Mouse (Mus musculus) cortical plate, adult 2 months (tissue): Measurements from ENCODE around the gene Fancd2os.

Source experiments
- CTCF ChIP-seq: fragments of 200-500 bp; IDR thresholded peaks from 2 replicates; pipeline ENCODE4 v1.5.1; 2011; ENCODE audit warnings: mild to moderate bottlenecking, control low read depth, low read length; ENCODE audit not compliant: insufficient read depth; ENCODE audit errors: extremely low read depth
- POLR2A ChIP-seq: fragments of 200-500 bp; IDR thresholded peaks from 2 replicates; pipeline ENCODE4 v1.6.1; 2011; ENCODE audit warnings: mild to moderate bottlenecking, low read length, control low read depth; ENCODE audit not compliant: insufficient read depth; ENCODE audit errors: extremely low read depth

DNA sequence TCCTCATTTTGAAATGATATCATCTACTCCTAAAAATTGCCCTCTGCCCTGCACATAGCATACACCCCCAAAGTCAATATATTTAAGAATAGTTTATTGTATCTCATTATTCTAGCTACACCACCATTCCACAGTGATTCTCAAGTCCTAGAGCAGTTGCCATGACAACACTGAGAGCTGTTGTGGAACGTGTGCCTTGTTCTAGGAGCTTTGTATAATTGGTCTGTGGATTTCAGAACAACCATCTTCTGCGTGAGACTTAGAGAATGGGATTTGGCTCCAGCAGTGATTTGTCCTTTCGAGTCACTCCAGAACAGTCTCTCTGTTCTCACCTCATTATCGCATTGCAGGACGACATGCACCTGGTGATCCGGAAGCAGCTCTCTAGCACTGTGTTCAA is 40.8 kb downstream of the Fancd2os start:
- no peak for TF ChIP-seq CTCF
- TF ChIP-seq POLR2A: no peak
